Mouse (Mus musculus) forebrain, embryonic 10.5 days (tissue): ENCODE measurements around the gene Kcnma1. TPM values are rescaled to one million over a fixed set of nuclear protein-coding genes. Genes with fewer than 3 reads are reported as not detected.

Source experiments
- DNase-seq: peaks from one replicate; pipeline ENCODE4 v3.0.0-alpha.2; 2017; ENCODE audit warnings: low spot score; ENCODE audit errors: extremely low spot score
- H3K27ac ChIP-seq: fragments of 300-500 bp; sonication (generic); 2 replicates; pipeline ENCODE4 v1.5.1; 2016; ENCODE audit warnings: mild to moderate bottlenecking
- H3K27me3 ChIP-seq: fragments of 300-500 bp; sonication (generic); 2 replicates; pipeline ENCODE4 v1.6.1; 2016; ENCODE audit warnings: mild to moderate bottlenecking; ENCODE audit not compliant: poor library complexity, severe bottlenecking
- H3K36me3 ChIP-seq: fragments of 300-500 bp; sonication (generic); replicated peaks from 2 replicates; pipeline ENCODE4 v1.6.1; 2016; ENCODE audit warnings: mild to moderate bottlenecking, moderate library complexity
- H3K4me1 ChIP-seq: fragments of 300-500 bp; sonication (generic); 2 replicates; pipeline ENCODE4 v1.6.1; 2016
- H3K4me3 ChIP-seq: fragments of 300-500 bp; sonication (generic); 2 replicates; pipeline ENCODE4 v1.5.1; 2016; ENCODE audit warnings: mild to moderate bottlenecking, moderate library complexity
- H3K9me3 ChIP-seq: fragments of 300-500 bp; sonication (generic); 2 replicates; pipeline ENCODE4 v1.6.1; 2016; ENCODE audit warnings: mild to moderate bottlenecking, moderate library complexity
- WGBS: fragments of 180-500 bp; shearing (Covaris S2); methylation state at CpG from one replicate; pipeline ENCODE4 v1.1.7; 2016; 5-methylcytosine and 5-hydroxymethylcytosine counted together
- polyA plus RNA-seq: library from polyadenylated mRNA; unstranded; fragments of >200 nt; fragmentation: Nextera tagmentation; extraction: Ambion mirVana; gene quantifications from 2 replicates; pipeline ENCODE4 v1.2.1, GENCODE M21; 2016

Gene Kcnma1
- polyA plus RNA-seq, 1 experiment from 2014 or later, result 0.32 TPM

DNA sequence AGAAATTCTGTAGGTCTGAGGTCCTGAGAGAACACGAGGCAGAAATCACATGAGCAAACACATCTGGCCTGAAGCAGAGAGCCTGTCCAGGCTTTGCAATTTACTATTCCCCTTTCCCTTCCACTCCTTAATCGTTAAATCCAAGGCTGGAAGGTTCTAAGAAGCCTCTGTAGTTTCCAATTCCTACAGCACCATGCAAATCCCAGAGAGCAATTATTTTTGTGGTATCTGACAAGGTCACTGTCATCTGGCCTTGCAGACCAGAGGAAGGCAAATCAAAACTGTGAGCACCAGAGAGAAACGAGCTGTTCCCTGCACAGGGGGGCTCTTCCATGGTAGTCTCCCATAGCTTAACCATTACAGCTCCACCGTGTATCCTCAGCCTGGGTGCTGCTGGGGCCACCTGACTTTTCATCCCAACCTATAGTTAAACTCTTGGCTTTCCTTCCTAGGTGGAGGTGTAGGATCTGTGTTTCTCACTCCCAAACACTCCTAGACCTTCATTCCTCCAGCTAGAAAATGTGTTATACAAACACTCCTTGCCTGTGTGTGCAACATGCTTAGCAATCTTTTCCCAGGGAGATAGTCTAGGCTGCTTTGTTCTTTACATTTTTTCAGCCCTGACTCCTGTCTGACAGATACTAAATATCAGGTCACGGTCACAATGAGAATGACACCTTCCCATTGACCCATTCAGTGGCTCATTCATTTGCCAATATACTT, 461.9 kb downstream of the Kcnma1 start:
- Histone ChIP-seq H3K27me3 (no peaks in the 10 kb centered on the region), H3K9me3 (no peaks in the 10 kb centered on the region), H3K36me3 (no peaks in the 10 kb centered on the region), H3K4me1 (no peaks in the 10 kb centered on the region), H3K27ac (no peak overlapping the region), H3K4me3 (no peak overlapping the region)
- no peak for DNase-seq
- WGBS, result 71% methylated on average over 5 of the region's 5 CpGs

DNA sequence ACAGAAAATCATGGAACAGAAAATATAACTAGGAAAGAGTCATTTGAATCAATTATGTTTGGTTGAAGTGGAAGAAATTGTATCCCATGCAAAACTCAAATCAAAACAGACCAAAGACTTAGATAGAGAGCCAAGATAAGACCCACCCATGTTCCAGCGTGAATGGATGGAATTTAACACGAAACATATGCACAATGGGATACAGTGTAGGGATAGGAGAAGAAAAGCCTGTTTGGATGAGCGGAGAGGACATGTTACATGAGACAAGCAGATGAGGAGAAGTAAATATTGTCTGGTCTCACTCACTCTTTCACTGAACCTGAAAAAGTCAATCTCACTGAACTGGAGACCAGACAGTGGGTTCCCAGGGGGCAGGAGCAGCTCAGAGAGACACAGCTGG, 463.8 kb downstream of the Kcnma1 start:
- Histone ChIP-seq H3K9me3 (no peaks in the 10 kb centered on the region), H3K4me1 (no peaks in the 10 kb centered on the region), H3K4me3 (no peak overlapping the region), H3K27me3 (no peaks in the 10 kb centered on the region), H3K27ac (no peak overlapping the region), H3K36me3 (no peaks in the 10 kb centered on the region)
- no peak for DNase-seq
- WGBS, result 79% methylated on average over 3 of the region's 3 CpGs

DNA sequence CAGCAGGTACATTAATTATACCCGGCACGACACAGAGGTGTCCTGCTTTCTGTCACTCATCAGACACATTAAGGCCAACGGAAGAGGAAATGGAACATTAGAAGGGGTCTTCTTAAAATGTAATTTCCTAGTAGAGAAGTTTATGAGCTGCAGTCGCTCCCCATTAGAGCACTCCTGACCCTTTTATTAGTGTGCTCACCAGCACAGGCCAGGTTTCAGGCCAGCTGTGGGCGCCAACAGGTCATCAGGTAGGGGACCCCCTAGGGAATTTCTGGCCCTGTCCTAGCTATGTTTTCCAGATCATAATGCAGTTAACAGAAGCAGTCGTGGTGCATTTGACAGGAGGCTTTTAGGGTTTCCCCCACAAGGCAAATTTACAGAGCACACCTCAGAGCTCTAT, 472.2 kb downstream of the Kcnma1 start:
- no peak overlapping the region for H3K27ac ChIP-seq
- H3K4me1 ChIP-seq, result no peaks in the 10 kb centered on the region
- no peak for DNase-seq
- no peak overlapping the region for H3K4me3 ChIP-seq
- no peaks in the 10 kb centered on the region; the same call in 1 of the 2 replicates for H3K9me3 ChIP-seq
- WGBS, result 91% methylated on average over 6 of the region's 6 CpGs
- H3K27me3 ChIP-seq, result no peaks in the 10 kb centered on the region
- no peaks in the 10 kb centered on the region for H3K36me3 ChIP-seq

DNA sequence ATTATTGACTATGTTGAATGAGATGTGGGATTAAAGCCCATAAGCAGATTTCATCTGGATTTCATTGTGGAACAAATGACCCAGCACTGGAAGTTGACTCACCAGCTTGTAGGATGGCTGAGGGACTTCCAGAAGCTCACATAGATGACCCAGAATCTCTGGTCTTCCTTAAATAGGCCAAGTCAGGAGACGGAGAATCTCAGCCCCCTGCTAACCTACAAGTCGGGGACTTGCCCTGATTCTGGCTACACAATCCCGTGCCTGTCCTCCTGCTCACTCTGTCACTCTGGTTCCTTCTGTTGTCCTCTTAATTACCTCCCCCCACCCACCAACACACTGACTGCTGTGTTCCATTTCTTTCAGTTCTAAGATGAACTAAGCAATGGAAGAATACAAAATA, 474.7 kb downstream of the Kcnma1 start:
- no peak overlapping the region for H3K4me3 ChIP-seq
- H3K27ac ChIP-seq, result no peak overlapping the region
- no peaks in the 10 kb centered on the region for H3K4me1 ChIP-seq
- peaks cover 2% of the 10 kb centered on the region; the same call in 1 of the 2 replicates for H3K9me3 ChIP-seq
- H3K36me3 ChIP-seq, result no peaks in the 10 kb centered on the region
- no peak for DNase-seq
- 82% methylated on average over 3 of the region's 3 CpGs for WGBS
- no peaks in the 10 kb centered on the region for H3K27me3 ChIP-seq

DNA sequence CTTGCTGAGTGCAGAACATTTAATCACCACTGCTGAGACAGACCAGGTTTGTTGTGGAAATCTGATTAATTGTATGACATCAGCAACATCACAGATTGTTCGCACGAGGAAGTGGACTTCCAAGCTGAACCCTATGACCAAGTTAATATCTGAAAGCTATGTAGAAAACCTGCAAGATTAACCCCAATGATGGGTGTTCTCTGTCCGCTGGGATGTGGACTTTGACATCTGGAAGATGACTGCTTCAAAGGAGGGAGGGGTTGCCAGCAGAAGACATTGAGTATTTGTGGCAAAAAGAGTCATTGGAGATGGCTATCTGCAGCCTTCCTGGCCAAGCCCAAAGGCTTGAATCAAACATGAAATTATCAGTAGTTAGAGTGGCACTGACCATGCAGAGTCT, 480.9 kb downstream of the Kcnma1 start:
- no peaks in the 10 kb centered on the region for H3K4me1 ChIP-seq
- no peak overlapping the region for H3K4me3 ChIP-seq
- 96% methylated on average over 3 of the region's 3 CpGs for WGBS
- no peaks in the 10 kb centered on the region for H3K27me3 ChIP-seq
- no peak overlapping the region for H3K27ac ChIP-seq
- H3K9me3 ChIP-seq, result peaks cover 9% of the 10 kb centered on the region; the same call in 1 of the 2 replicates
- no peak for DNase-seq
- H3K36me3 ChIP-seq, result no peaks in the 10 kb centered on the region

DNA sequence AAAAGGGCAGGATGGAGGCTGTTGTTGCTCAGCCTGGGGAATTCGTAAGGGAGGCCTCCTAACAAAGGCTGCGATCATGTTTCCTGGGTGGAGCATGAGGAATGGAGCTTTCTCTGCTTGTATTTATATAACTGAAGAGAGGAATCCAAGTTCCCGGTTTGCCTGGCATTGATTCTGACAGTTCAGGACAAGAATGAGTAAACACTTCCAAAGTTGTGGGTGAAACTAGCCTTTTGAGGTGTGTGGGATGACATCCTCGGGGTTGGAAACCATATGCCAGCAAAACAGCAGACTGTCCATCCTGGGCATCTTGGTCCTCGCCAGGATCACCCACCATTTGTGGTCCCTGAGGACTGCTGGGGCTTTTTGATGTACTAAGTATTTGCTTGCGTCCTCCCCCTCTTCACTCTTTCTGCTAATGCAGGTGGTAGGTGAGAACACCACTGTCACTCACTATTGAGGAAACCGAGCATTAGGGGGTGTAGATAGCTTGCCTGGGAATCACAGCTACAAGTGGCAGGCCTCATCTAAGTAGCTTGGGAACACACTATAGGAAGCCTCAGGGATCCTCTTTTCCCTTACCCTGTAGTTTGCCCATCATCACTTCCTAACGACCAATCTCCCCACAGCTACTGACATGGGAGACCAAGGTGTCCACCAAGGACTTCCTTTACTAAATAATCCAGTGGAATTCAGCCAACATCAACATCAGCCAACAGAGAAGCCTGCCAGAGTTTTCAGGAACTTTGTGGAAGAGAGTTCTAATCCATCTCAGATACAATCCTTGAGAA, 482.4 kb downstream of the Kcnma1 start:
- H3K36me3 ChIP-seq, result no peaks in the 10 kb centered on the region
- 83% methylated on average over 8 of the region's 8 CpGs for WGBS
- no peaks in the 10 kb centered on the region for H3K4me1 ChIP-seq
- peaks cover 9% of the 10 kb centered on the region; the same call in 1 of the 2 replicates for H3K9me3 ChIP-seq
- DNase-seq, result no peak
- no peak overlapping the region for H3K4me3 ChIP-seq
- no peaks in the 10 kb centered on the region for H3K27me3 ChIP-seq
- H3K27ac ChIP-seq, result no peak overlapping the region

DNA sequence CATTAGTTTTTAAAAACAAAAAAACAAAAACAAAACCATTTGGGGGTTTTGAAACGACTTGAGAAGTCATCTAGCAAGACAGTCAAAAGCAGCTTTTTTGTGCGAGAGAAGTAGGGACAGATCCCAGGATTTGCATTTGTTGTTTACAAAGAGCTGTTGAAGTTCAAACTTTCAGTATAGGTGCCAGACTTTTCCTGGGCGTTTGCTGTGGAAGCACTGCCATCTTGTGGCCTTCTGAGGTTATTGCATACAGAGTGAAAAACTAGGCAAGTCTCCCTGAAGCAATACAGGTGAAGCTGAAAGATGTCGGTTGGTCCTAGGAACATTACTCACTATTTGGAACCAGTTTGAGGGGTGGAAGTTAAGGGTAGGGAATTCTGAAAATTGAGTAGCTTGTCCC, 484.6 kb downstream of the Kcnma1 start:
- peak; percentile 46 for DNase-seq
- H3K27me3 ChIP-seq, result no peaks in the 10 kb centered on the region
- no peaks in the 10 kb centered on the region for H3K4me1 ChIP-seq
- H3K4me3 ChIP-seq, result no peak overlapping the region
- H3K36me3 ChIP-seq, result no peaks in the 10 kb centered on the region
- H3K27ac ChIP-seq, result no peak overlapping the region
- WGBS, result 10% methylated on average over 4 of the region's 4 CpGs
- H3K9me3 ChIP-seq, result peaks cover 8% of the 10 kb centered on the region; the same call in 1 of the 2 replicates

DNA sequence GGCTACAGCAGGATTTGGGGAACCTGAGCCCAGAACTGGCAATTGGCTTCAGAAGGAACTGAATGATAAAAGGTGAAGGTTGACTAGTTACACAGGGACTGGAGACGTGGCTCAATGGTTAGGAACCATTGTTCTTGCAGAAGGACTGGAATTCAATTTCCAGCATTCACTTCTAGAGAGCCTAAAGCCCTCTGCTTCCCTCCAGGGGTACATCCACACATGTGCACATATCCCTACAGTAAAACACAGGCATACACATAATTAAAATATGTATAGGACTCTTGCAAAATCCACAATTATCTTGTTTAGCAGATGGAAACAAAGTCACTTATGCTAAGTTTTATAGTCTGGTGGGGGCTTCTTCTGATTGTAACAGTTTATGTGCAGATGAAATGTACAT, 485.1 kb downstream of the Kcnma1 start:
- peaks cover 3% of the 10 kb centered on the region; the same call in 1 of the 2 replicates for H3K9me3 ChIP-seq
- DNase-seq, result no peak
- no peak overlapping the region for H3K27ac ChIP-seq
- no peak overlapping the region for H3K4me3 ChIP-seq
- H3K27me3 ChIP-seq, result no peaks in the 10 kb centered on the region
- no peaks in the 10 kb centered on the region for H3K4me1 ChIP-seq
- no peaks in the 10 kb centered on the region for H3K36me3 ChIP-seq
- WGBS, result 50% methylated on average over 1 of the region's 1 CpGs

DNA sequence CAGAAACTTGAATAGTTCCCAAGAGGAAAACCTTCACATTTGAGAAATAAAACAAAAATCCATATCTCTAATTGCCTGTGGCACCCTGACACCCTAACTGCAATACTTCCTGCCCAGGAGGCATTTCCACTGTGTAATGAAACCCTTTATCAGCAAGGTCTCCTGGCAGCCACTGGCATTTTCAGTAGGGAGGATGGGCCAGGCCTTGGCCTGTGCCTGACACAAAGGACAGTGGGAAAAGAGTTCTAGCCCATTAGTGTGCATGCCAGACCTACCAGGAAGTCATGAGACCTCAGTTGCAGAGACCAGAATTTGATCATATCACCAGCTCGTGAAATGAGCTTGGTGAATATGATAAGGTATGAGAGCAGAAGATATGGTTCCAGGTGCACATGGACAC, 488.4 kb downstream of the Kcnma1 start:
- 92% methylated on average over 1 of the region's 1 CpGs for WGBS
- no peaks in the 10 kb centered on the region for H3K27me3 ChIP-seq
- no peak for DNase-seq
- no peaks in the 10 kb centered on the region for H3K9me3 ChIP-seq
- no peaks in the 10 kb centered on the region for H3K4me1 ChIP-seq
- no peak overlapping the region for H3K27ac ChIP-seq
- no peak overlapping the region for H3K4me3 ChIP-seq
- no peaks in the 10 kb centered on the region for H3K36me3 ChIP-seq

DNA sequence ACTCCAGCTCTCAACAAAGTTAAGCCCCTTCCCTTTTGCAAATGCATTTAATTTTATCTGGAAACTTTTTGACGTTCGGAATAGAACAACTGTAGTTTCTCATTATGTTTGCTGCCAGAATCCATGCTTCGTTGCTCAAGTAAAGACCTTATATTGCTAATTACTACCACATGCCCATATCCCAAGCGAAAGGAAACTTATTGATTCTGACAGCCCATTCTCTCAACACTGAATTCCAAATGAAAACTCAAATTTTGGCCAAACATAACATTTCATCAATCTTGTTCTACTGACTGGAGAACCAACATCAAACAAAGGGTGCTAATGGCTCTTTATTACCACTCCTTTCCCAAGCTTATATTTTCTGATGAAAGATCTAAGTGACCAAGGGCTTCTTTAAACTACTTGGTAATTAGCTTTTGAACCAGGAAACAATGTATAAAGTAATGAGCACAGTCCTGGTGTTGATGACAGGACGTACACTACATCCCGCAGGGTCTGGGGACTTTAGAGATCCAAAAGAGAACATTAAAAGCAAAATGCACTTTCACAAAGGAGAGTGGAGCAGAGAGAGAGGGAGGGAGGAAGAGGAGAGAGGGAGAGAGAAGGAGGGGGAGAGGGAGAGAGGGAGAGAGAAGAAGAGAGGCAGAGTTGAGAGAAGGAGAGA, 490.3 kb downstream of the Kcnma1 start:
- H3K27ac ChIP-seq, result no peak overlapping the region
- H3K27me3 ChIP-seq, result no peaks in the 10 kb centered on the region
- WGBS, result 75% methylated on average over 6 of the region's 6 CpGs
- H3K4me3 ChIP-seq, result no peak overlapping the region
- no peak for DNase-seq
- no peaks in the 10 kb centered on the region for H3K4me1 ChIP-seq
- H3K36me3 ChIP-seq, result no peaks in the 10 kb centered on the region
- no peaks in the 10 kb centered on the region for H3K9me3 ChIP-seq

DNA sequence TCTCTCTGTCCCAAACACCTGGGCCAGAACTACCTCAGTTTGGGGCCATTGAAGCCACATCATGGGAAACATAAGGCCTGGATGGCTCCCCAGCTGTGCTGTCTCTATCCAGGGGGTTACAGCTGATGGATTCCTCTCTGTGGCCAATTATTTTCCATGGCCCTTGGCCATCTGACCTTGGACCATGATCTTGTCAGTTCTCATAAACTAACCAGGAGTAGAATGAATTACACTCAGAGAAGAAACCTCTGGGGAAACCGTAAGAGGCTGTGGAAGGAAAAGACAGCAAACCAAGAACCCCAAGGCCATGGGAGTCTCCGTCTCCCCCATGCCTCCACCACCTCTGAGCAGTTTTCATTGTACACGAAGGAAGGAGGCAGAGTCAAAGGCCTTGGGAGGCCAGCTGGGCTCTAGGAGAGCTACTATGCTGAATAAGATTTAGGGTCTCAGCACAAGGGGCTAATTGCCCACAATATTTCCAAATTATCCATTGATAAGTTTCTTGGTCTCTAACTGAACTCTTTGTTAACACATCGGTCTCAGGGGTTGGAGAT, 491.6 kb downstream of the Kcnma1 start:
- Histone ChIP-seq H3K27ac (no peak overlapping the region), H3K9me3 (no peaks in the 10 kb centered on the region), H3K36me3 (no peaks in the 10 kb centered on the region), H3K4me1 (no peaks in the 10 kb centered on the region), H3K27me3 (no peaks in the 10 kb centered on the region), H3K4me3 (no peak overlapping the region)
- no peak for DNase-seq
- 75% methylated on average over 4 of the region's 4 CpGs for WGBS

DNA sequence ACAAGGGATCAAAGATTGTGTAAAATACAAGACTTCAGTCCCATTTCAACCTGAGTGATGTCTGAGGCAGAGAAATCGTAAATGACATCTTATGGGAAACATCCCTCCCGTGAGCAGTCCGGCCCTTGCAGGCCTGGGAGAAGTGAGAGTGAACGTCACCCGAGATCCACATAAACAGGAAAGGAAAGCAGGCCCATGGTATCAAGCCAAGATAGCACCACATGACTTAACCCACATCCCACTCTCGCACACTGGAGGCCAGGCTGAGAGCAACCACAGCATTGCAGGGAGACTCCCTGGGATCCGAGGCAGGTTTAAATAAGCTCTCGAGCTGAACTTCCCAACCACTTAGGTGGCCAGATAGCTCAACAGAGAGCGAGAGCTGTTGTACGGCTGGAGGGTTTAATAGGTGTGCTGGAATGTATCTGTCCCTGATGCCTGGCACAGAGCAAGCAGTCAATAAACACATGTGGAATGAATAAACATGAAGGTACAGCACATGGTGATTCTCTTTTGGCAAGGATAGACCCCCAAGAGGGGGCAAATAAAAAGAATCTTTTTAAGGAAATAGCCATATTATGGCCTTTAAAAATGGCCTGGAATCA, 493.1 kb downstream of the Kcnma1 start:
- WGBS, result 85% methylated on average over 10 of the region's 10 CpGs
- no peaks in the 10 kb centered on the region for H3K9me3 ChIP-seq
- no peak overlapping the region for H3K27ac ChIP-seq
- no peak for DNase-seq
- no peak overlapping the region for H3K4me3 ChIP-seq
- H3K27me3 ChIP-seq, result no peaks in the 10 kb centered on the region
- no peaks in the 10 kb centered on the region for H3K36me3 ChIP-seq
- no peaks in the 10 kb centered on the region for H3K4me1 ChIP-seq
